Mouse (Mus musculus) left cerebral cortex, postnatal 25 days (tissue): ENCODE data around the gene Agap2. TPM values are rescaled to one million over a fixed set of nuclear protein-coding genes. Genes with fewer than 3 reads are reported as not detected.
A peak's percentile ranks its signal among the peaks of the same experiment; 100 is the strongest.
"Not testable (repeated sequence)": the region's sequence is repeated elsewhere in the genome, so short reads cannot be mapped to it uniquely, and the experiment has no call there.

Experiments
- DNase-seq, 2 experiments: peaks; one replicate each; pipeline ENCODE4 v3.0.0; 2022; ENCODE audit warnings: low spot score in 2 of 2, mixed read lengths in 1 of 2
- intact Hi-C: fragments of 180-260 bp; cut with DNase I; formaldehyde crosslinking; loops from one replicate; pipeline ENCODE4 v1.15.1; 2025
- total RNA-seq, 2 experiments: library from RNA; stranded (reverse); gene quantifications; 2 replicates each; pipeline ENCODE4 v1.2.3; 2021

The Agap2 gene
- total RNA-seq, 2 experiments from 2014 or later: 678 to 689 TPM

GRCm38 (mm10) chr10:127072969-127073368 lies 2.1 kb upstream of the Agap2 start:
- DNase-seq, intact Hi-C loops: not testable (repeated sequence)

DNA sequence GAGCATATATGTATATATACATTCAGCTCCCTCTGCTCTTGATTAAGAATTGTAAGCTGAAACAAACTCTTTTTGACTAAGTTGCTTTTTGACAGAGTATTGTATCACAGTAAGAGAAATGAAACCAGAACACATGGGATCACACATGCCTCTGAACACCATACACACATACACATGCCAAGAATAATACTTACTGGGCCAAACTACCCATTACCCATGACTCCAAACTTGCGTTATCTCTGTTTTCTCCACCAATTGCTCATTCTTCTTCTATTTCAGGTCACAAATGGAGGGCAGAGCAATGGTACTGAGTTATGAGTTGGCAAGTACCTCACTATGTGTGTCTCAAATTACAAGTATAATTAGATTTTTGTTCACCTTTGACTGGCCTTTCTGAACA lies 1.1 kb upstream of the Agap2 start:
- DNase-seq: no peak
- intact Hi-C loops: no loop called here

GRCm38 (mm10) chr10:127075651-127076050 lies 567 bp downstream of the Agap2 start:
- DNase-seq: no peak
- intact Hi-C loops: loop anchor here (5.0 kb wide), 1 partner anchor 92 kb away; the partner anchor contains the start of gene B4galnt1

DNA sequence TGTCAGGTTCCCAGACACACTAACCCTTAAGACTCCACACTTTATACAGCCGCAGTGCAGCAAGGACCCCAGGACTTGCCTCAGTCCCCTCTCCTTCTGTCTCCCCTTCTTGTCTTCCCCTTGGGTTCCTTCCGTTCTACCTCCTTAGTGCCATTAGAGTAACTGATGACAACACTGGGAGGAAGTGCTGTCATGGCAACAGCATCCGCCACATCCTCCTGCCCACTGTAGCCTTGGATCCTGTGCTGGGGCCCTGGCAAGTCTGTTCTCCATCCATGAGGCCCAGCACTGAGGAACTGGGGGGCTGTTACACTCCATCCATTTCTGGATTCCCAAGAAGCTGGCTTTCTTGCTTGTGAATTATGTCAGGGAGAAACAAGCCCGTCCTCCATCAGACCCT lies 998 bp downstream of the Agap2 start:
- DNase-seq: peak in 1 of 2 experiments; percentile 68
- intact Hi-C loops: loop anchor here (5.0 kb wide), 1 partner anchor 91 kb away; the partner anchor contains the start of gene B4galnt1

GRCm38 (mm10) chr10:127077515-127077914 lies 2.4 kb downstream of the Agap2 start:
- intact Hi-C loops: loop anchor here (5.0 kb wide), 1 partner anchor 90 kb away; the partner anchor contains the start of gene B4galnt1

DNA sequence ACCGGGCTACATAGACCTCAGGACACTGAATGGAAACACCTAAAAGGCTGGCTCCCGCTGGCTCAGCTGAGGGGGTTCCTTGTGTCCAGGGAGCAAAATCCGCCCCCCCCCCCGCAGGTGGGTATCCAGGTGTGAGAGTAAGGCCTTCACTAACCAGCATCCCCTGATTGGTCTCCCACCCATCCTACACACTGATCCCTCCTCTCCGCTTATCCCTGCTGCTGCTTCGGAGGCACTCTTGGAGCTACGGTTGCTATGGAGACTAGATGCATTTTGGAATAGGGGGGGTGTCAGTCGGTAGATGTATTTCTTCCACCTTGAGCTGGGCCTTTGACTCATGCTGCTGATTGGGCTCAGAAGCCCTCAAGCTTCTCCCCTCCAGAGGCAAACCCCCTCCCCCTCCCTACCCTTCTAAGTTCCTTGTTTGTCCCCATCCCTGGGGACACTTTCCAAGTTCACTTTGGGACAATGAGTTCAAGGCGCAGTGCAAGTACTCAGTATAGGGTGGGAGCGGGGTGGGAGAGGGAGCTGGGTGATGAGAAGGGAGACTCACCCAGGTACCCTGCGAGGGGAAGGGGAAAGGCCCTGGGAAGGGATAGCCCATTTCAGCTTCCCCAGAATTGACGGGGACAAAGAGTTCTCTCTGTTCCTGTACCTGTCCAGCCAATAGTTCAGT lies 3.1 kb downstream of the Agap2 start:
- intact Hi-C loops: loop anchor here (5.0 kb wide), 1 partner anchor 89 kb away; the partner anchor contains the start of gene B4galnt1
- peak in 1 of 2 experiments; percentile 93 for DNase-seq

More at GRCm38 (mm10) chr10:127077515-127077914, 2.4 kb downstream of the Agap2 start:
- peak in 1 of 2 experiments; percentile 74 for DNase-seq

- DNase-seq: peak in 1 of 2 experiments; percentile 80
- intact Hi-C loops: loop anchor here (5.0 kb wide), 1 partner anchor 88 kb away; the partner anchor contains the start of gene B4galnt1
Observed at GRCm38 (mm10) chr10:127078677-127079575, 3.8 kb downstream of the Agap2 start.

GRCm38 (mm10) chr10:127079665-127080391 lies 4.7 kb downstream of the Agap2 start:
- intact Hi-C loops: loop anchor here (1.0 to 5.0 kb wide), 2 partner anchors 11 to 87 kb away; partner anchors contain the start of gene B4galnt1
- DNase-seq: no peak

- peak in 1 of 2 experiments; percentile 72 for DNase-seq
- intact Hi-C loops: loop anchor here (1.0 kb wide), 1 partner anchor 10 kb away; no protein-coding TSS in a partner anchor
Observed at GRCm38 (mm10) chr10:127080901-127081780, 6.1 kb downstream of the Agap2 start.

- peak in 1 of 2 experiments; percentile 64 for DNase-seq
- intact Hi-C loops: no loop called here
Observed at GRCm38 (mm10) chr10:127081996-127082620, 7.0 kb downstream of the Agap2 start.

- no peak for DNase-seq
Observed at GRCm38 (mm10) chr10:127083292-127083914, 8.3 kb downstream of the Agap2 start.

GRCm38 (mm10) chr10:127083915-127084306 lies 8.8 kb downstream of the Agap2 start:
- DNase-seq: no peak
- intact Hi-C loops: no loop called here

More at GRCm38 (mm10) chr10:127083292-127083914, 8.3 kb downstream of the Agap2 start:
- intact Hi-C loops: no loop called here

DNA sequence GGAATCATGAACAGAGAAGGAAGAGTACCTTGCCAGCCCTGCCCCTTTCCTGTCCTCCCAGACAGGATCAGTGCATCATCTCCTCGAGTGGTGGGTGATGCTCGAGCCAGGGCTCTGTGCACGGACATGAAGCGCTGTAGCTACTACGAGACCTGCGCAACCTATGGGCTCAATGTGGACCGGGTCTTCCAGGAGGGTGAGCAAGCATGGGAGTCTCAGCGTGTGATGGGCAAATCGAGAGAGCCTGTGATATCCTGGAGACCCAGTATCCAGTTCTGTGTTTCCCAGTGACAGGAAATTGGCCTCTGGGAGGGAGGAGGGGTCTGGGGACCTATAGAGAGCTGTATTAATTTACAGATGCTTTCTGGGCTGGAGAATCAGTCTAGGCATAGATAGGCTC lies 10.0 kb downstream of the Agap2 start:
- no peak for DNase-seq
- intact Hi-C loops: no loop called here

GRCm38 (mm10) chr10:127085633-127086032 lies 10.5 kb downstream of the Agap2 start:
- intact Hi-C loops: no loop called here
- no peak for DNase-seq

DNA sequence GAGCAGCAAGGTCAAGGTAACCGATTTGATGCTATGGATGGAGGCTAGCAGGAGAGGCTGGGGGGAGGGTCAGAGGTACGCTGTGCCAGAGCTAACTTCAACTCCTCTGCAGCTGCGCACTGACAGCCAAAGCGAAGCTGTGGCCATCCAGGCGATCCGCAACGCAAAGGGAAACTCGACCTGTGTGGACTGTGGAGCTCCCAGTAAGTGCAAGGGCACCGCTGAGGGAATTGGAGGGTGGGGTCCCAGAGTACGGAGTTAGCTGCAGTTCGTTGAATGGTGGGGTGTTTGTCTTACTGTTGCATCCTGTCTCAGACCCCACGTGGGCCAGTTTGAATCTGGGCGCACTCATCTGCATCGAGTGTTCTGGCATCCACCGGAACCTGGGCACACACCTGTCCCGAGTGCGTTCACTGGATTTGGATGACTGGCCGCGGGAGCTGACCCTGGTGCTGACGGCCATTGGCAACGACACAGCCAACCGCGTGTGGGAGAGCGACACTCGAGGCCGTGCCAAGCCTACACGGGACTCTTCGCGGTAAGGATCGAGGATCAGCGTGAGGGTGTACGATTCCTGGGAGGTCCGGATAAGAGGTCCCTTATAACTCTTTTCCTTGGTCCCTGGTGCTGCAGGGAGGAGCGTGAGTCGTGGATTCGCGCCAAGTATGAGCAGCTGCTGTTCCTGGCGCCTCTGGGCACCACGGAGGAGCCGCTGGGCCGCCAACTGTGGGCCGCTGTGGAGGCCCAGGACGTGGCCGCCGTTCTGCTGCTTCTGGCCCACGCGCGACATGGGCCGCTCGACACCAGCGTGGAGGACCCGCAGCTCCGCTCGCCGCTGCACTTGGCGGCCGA lies 15.7 kb downstream of the Agap2 start:
- intact Hi-C loops: loop anchor here (1.0 kb wide), 1 partner anchor 10 kb away; no protein-coding TSS in a partner anchor
- DNase-seq: peak in 1 of 2 experiments; percentile 66
